Mouse (Mus musculus) adrenal gland, postnatal 10 days (tissue): Measurements from ENCODE around the gene Vopp1. TPM values are rescaled to one million over a fixed set of nuclear protein-coding genes. Genes with fewer than 3 reads are reported as not detected.
"Not testable (repeated sequence)": the region's sequence is repeated elsewhere in the genome, so short reads cannot be mapped to it uniquely, and the experiment has no call there.

Experiments
- DNase-seq: peaks from one replicate; pipeline ENCODE4 v3.0.0; 2021; ENCODE audit warnings: mixed read lengths
- long read RNA-seq, 2 experiments: library from polyadenylated mRNA; stranded (forward); transcript quantifications; one replicate each; pipeline ENCODE4 v2.0.0; 2021
- total RNA-seq, 2 experiments: library from RNA; stranded (reverse); gene quantifications; 2 replicates each; pipeline ENCODE4 v1.2.3; 2021

Vopp1 gene
- 10 to 100 TPM; 16.7 to 23.0 TPM for total RNA-seq
- long read RNA-seq, experiment 1, transcript Vopp1-201 (5 exons, 2,919 nt): major isoform, 20 of 39 reads
- long read RNA-seq, experiment 1, partial matches to known transcripts: 1 of 39 reads
- long read RNA-seq, experiment 1, other reads (novel, unspliced or antisense): 16 of 39 reads
- long read RNA-seq, experiment 2, transcript Vopp1-201 (5 exons, 2,919 nt): major isoform, 20 of 23 reads
- long read RNA-seq, experiment 2, partial matches to known transcripts: 0 of 23 reads
- long read RNA-seq, experiment 2, other reads (novel, unspliced or antisense): 1 of 23 reads

DNA sequence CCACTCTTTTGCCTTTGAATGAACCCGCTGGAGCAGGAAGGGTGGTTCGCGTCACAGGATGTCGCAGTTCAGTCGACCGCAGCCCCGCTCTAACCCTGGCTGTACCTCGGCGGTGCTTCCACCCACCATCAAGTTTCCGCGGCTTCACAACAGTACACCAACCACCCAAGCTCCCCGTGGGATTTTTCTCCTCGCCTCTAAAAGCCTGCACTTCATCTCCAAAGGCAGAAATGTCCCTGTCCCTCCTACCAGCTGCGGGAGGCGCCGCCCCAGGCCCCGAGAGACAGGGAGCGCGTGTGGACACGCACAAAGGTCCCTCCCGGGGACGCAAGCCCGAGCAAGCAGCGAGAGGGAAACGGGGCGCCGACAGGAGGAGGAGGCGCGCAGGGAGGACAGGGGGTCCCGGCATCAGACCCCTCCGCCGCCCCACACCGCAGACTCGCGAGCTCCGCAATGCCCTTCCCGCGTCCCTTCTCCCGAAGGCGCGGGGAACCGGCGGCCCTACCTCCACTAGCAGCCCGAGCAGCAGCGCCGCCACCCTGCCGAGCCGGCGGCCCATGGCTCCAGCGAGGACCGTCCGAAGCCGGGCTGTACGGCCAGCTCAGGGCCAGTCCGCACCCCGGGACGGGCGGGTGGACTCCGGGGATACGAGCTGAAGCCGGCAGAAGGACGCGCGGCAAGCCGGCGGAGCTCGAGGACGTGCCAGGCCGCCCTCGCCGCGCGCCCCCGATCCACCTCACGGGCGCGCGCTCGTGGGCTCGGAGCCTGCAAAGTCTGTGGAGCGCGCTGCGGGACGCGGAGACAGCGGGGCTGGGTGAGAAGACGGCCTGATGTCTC is at the start of gene Vopp1:
Vopp1 (minus strand) TSS at position 738 of the 837 bp plus-strand sequence.
- peak; percentile 82 for DNase-seq

DNA sequence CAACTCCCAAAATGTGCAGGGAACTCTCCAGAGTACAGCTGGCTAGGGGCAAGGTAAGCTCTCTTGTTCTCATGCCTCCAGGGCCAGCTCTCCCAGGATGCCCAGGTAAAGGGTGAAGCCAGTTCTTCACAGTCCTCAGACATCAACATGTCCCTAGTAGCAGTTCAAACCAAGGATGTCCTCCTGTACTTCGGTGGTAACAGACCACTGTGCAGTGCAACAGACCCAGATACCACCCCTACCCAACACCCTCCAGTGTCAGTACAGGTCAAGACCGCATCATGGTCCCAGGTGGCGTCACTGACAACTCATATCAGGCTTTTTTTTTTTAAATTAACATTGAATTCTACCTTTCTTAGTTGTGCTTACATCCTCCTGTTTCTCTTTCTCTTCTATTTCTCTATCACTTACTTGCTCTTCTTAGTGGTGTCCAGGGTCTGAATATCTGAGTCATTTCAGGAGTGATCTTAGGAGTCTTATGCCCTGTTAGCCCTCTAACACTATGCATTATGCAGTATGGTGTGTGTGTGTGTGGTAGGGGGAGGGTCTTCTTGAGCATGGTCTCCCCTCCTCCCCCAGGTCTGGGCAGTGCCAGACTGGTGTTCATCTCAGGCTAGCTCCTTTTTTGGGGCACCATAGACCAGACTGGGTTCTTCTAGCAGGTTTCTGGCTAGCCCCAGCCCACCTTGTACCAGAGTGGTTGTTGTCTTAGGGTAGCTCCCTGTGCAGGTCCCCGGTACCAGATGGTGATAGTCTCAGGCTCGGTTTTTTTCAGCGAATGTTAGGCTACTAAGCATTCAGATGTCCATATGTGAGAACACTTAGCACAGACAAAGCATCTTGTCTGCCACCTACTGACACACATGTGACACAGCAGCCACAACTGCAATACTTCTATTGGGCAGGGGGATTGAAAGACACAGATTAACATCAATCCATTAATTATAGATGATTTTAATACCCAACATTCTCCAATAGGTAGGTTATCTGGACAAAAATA is 34.4 kb upstream of the Vopp1 start:
- peak; percentile 18 for DNase-seq

DNA sequence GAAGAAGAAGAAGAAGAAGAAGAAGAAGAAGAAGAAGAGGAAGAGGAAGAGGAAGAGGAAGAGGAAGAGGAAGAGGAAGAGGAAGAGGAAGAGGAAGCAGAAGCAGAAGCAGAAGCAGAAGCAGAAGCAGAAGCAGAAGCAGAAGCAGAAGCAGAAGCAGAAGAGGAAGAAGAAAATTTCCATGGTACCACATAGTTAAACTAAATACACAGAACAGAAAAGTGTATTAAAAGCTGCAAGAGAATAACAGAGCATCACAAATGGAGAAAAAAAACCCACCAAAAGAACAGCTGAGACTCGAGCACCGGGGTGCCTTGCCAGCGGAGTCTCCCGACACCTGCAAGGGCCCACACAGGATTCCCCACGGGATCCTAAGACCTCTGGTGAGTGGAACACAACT is 26.2 kb upstream of the Vopp1 start:
- DNase-seq: not testable (repeated sequence)

DNA sequence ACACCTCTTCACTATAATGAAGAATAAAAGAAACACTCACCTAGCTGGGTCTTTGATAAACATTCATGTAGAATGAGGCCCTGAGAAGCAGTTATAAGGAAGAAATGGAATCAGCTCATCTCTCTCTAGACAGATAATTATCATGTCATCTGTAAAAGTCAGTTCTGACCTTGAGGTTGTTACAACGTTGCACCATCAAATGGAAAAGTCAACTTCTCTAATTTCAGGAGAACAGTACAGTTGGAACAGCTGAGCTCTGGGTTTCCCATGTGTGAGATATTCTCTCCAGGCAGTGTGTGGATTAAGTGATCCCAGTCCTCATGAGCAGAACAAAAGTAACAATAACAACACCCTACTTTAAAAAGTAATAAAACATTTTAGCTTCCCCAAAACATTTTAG is 25.3 kb upstream of the Vopp1 start, which contains the start of gene Vmn1r21:
Vmn1r21 (minus strand) TSS at position 58 of the 400 bp plus-strand sequence.
- DNase-seq: no peak

DNA sequence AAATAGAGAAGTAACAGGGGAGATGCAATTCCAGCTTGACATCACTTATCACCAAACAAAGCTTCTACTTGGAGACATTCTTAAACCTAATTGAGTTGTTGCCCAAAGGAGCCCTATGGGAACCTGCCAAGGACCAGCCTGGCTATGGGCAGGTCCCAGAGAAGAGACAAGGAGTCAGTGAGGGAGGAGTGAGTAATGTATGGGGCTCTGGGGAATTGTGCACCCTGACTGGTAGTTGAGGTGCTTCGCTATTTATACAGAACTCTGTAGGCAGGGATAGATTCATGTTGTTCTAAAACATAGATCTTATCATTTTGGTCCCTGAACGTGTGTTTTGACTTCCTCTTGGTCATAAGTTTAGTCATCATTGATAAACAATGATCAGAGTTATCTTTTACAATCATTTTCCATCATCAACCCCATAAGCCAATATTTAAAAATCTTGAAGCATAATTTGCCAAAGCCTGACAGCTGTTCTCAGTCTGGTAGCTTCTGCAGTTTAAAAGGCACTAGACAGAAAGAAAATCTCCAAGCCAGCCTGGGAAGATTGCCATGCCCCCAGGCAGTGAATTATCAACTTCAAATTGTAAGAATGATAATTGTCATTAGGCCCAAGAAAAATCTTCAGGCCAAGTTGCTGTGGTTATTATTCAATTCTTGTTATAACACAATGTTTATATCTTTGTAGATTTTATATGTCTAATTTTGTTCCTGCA is 14.9 kb upstream of the Vopp1 start:
- DNase-seq: no peak

DNA sequence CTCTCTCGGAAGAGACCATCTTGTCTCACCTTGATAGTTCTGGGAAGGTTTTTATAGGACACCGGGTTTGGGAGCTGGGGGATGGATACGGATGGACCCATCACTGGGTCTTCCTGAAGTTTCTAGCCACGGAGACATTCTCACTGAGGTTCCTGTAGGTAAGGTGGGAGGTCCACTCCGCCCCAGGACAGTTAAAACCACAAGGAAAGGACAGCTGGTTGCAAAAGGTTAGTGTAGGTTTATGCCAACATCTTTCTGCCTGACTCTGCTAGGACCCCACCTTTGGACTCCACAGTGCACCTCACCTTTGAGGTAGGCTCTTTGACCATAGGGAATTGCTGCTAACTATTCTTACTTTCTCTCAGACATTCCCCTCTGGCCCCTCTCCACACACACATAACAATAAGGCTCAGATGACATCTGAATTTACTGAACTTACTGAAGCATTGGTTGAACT is 328 bp upstream of the Vopp1 start:
- no peak for DNase-seq

DNA sequence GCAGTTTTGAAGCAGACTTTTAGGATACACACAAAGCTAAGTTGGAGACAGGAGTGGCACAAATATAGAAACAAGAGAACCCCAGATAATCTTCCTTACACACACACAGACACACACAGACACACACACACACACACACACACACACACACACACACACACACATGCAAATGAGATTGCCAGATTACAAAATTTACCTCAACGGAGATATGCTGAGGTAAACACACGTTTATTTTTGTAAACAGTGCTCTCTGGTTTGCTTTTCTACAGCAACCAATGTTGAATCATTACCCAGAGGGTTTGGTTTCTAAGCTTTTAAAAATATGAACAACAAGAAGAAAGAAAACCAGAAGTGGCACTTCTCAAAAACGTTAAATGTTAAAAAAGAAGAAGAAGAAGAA is 1.5 kb downstream of the Vopp1 start:
- no peak for DNase-seq

DNA sequence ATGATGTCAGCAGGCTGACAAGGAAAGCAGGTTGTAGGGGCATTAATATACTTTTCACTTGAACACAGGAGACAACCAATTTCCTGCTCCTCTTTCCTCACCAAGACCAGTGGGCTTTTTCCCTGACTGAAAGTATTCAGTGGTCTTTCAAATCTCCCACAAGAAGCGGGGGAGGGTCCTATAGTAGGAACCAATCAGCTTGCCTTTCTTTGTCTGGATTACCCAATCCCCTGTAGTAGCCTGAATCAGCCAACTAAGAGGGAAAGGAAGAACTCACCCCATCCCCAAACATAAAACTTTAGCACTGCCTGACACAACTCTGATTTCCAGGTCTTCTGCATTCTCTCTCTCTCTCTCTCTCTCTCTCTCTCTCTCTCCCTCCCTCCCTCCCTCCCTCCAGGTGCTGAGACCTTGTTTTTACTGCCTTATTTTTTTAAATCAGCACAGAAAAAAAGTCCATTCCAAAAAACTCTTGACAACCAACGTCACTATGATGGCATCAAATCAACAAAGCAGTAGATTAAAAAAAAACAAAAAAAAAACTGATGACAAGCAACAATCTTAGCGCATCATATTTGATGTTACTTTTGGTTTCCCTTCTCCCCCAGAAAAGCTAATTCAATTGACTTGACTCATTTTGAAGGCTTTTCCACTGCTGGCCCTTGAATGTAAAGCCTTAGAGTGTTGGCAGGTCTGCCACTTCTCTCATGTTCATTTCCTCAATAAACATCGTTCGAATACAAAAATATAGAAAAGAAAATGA is 2.1 kb downstream of the Vopp1 start:
- DNase-seq: no peak

DNA sequence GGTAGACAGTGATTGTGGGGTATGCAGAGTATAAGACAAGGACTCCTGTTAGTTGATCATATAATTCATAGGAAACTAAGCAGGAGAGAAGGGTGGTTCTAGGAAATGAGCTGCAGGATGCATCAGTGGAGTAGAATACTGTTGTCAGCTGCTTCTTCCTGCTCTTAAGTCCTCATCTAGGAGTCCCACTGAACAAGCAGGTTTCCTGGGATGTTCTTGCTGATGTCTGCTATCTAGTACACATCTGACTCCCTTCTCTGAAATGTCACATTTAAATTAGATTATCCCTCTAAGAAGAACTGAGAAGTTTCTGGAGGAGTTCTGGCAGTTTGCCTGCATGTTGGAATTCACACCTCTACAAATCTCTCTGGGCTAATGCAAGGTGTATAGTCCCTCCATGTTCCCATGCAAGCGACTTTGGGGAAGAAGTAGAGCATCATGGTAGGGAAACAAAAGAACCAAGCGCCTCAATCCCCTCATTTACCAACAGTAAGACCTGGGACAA is 10.5 kb downstream of the Vopp1 start:
- DNase-seq: no peak

DNA sequence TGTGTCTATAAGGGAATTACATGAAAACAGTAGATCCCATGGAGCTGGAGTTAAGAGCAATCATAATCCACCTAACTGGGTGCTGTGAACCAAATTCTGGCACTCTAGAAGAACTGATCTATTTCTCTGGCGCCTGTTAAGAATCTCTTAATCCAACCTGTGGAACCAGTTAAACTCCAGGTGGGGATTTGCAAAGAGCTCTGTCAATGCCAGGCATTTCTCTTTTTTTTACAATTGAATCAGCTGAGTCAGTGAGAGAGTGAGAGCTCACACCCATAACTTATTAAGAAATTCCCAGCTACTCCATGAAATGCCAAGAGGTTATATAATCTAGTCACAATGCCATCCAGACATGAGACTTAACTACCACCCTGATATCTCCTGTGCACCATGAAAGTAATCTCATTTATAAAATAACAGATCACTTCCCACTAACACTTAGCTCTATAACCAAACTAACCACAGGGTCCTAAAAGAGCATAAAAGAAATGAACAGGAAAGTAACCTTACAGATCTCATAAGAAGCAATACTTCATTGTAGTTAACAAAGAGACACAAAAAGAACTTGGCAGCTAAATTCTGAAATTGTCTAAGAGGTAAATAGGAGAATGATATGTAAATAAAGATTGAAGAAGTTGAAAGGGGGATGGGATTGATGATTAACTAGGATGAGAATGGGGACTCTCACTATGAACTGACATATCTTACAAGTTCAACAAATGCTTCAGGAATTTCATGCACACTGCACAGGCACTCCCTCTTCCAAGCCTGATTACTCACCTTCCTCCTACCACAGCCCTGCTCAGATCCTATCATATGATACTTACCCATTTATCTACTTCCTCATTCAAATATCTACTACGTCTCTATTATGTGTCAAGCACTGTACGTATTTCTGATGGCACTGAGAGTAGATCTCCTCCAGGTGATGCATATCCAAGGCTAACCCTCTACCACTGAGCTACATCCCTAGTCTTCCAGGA is 12.9 kb downstream of the Vopp1 start:
- DNase-seq: no peak

DNA sequence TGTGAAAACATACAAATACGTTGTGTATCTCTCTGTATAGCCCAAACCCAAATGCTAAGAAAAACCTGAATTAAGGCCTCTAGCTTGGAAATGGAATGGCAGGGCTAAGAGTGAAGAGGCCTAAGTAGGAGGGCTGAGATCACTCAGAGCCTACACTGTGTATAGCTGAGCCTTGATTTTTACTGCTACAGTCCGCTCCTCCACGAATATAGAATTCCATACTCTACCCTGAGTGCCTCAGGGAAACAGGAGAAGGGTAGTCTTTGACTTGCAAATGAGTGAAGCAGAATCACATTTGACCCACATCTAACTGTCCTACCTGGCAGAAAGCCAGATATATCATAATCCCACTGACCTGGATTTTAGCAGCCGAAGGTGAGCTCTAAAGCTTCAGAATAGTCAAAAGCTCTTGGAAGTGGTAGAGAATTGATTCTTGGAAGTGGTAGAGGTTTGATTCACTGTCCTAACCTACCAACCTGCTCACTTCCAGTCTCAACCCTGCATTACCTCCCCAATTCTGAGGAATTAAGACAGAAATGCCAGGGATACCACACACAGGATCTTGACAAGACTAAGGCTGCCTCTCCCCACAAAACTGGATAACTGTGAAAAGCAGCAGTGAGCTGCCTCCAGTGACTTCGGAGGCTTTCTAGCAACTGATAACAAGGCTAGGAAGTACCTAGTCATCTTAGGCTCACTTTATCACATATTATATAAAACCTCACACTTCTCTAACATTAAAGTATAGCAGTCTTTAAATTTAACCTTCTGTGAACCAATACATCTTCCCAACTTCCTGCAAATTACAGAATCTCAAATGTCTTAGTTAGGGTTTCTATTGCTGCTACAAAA is 19.5 kb downstream of the Vopp1 start:
- no peak for DNase-seq

DNA sequence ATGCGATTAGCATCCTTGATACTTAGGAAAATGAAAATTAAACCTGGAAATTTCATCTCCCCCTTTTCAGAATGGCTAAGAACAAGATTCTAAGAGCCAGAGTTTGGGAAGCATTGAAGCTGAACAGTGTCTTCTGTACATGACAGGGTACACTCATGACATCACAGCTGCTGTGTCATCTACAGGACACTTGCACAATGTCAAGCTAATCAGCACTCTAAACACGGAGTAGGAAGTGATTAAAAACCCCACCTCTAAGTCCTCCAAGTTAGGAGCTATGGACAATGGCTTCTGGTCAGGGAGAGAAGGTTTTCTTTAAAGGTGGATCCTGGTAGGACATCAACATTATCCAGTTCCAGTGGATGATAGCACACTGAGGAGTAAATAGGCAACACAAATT is 21.8 kb downstream of the Vopp1 start:
- DNase-seq: no peak

DNA sequence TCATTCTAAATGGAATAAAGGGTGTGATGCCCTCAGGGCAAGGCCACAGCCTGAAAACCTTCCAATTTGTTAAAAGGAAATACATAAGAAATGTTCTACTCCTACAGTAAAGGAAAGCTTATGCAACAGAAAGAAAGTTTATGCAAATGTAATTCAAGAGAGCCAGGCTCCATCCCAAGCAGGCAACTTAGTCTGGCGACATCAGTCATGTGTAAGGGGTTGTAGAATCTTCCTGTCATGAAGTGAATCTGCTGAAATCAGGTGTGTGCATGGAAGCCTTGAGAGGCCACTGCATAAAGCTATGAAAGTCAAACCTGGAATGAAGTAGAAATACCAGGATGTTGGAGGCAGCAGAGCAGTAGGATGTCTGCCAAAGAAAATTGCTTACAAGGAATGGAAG is 26.0 kb downstream of the Vopp1 start:
- DNase-seq: no peak

DNA sequence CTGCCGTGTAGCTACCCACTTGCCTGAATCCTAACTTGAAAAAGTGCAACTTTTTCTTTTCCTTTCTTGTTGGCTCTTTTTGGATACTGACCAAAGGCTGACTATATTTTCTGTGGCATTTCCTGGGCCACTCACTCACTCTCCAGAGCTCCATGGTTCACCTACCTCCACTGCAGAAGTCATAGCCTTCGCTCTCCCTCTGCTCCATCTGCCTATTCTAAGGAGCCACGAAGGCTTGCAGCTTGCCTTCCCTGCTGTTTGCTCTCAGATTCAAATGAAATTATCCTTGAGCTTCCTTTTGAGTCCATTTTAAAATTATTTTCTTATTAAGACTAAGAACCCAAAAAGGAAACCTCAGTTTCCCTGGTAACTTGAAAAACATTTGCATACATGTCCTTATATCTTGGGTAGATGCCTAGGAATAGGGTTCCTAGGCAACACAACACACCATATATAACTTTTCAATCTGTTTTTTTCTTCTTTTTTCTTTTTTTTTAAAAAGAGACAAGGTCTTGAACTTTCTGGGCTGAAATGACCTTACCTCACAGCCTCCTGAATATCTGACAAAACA is 28.0 kb downstream of the Vopp1 start:
- no peak for DNase-seq

DNA sequence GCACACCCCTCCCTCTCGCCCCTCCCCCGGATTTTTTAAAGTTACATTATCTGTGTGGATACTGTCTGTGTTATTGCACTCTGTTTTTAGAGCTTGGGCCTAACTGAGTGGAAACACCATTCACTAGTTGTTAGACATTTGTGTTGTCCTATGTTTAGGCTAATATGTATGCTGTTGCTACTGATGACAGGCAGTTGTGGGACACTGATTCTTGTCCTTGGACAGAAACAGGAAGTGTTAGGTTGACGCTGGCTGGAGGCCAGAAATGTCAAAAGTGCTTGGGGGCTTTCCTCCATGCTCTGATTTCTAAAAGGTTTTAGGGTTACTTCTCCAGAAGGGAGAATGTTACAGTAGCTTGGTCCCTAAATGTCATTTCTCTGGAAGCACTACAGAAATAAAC is 29.1 kb downstream of the Vopp1 start:
- no peak for DNase-seq

DNA sequence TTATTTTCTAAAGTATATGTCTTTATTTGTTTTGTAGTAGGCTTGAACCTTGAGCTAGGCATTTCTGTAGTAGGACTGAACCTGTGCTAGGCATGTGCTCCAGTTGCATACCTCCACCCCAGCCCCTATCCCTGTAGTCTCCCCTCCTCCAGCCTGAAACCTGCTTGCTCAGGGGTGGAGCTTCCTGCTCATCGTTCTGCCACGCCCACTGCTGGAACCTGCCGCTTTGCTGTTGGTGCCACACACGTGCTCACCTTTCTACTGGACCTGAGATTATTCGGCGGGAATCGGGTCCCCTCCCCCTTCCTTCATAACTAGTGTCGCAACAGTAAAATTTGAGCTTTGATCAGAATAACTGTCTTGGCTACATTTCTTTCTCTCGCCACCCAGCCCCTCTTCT is 32.1 kb downstream of the Vopp1 start:
- not testable (repeated sequence) for DNase-seq

DNA sequence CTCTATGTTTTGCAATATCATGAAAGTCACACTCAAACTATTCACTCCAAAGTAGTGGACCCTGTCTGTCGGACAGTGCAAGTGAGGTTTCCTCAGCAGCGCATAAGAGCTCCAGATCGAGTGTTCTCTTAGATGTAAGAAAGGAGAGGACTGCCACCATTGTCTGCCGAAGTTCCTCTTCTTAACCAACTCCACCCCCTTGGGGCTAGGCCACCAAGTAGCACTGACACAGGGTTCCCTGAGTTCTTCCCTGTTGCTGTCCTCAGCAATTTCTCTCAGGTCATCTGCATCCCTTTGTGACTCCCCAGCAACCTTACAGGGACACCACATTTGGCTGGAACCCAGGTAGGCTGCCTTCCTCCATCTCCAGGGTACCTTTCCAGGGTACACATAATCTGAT is 34.4 kb downstream of the Vopp1 start:
- DNase-seq: no peak

DNA sequence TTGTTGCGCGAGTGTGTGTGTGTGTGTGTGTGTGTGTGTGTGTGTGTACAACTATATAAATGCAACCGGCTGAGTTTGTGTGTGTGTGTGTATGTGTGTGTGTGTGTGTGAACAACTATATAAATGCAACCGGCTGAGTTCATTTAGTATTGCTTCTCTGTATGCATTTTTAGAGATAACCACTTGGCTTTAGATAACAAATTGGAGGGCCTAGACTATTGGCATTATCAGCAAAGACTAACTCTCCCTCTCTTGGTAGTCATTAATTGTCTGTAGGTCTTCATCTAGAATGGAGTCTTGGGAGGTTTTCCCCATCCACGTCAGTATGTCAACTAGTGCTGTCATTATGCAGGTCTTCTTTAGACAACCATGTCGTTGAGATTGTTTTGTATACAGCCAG is 37.6 kb downstream of the Vopp1 start:
- no peak for DNase-seq
